Mouse (Mus musculus): ENCODE data around the gene Hhat. TPM values are rescaled to one million over a fixed set of nuclear protein-coding genes. Genes with fewer than 3 reads are reported as not detected.

Hhat gene
- total and polyA plus RNA-seq, 2 experiments from 2014 or later: 2.5 to 3.4 TPM

GRCm38 (mm10) chr1:192448512-192448911, 322.5 kb downstream of the Hhat start:
- ATAC-seq (ENCODE audit: low FRiP score) (no peak), DNase-seq (ENCODE audit: low spot score) (no peak)
- H3K4me1 ChIP-seq (ENCODE audit: insufficient read depth, low read length): peaks cover 12% of the 10 kb centered on the region; the same call in 1 of the 2 replicates

GRCm38 (mm10) chr1:192447666-192448065, 323.4 kb downstream of the Hhat start:
- Histone ChIP-seq H3K4me2 (ENCODE audit: low read depth, low read length, poor library complexity, severe bottlenecking) (no peak overlapping the region), H3K9me3 (ENCODE audit: low read length) (no peaks in the 10 kb centered on the region), H3K36me3 (ENCODE audit: insufficient read depth, low read length) (no peaks in the 10 kb centered on the region), H3K27me3 (ENCODE audit: insufficient read depth, low read length) (0 out of 2 replicates have a peak, but pooled peaks cover 3% of the 10 kb centered on the region), H3K4me3 (ENCODE audit: low read depth, low read length) (no peak overlapping the region), H3K27ac (ENCODE audit: low read depth, low read length) (no peak overlapping the region), H3K9ac (replicated peaks; ENCODE audit: low read length, poor library complexity, severe bottlenecking) (no peak overlapping the region), H3K4me1 (ENCODE audit: insufficient read depth, low read length) (peaks cover 12% of the 10 kb centered on the region; the same call in 1 of the 2 replicates)
- DNase-seq (ENCODE audit: low spot score) (no peak), ATAC-seq (ENCODE audit: low FRiP score) (no peak)
- 65% methylated on average over 2 of the region's 2 CpGs for WGBS
- TF ChIP-seq CTCF (IDR thresholded peaks at IDR 0.05): no peak

More at GRCm38 (mm10) chr1:192448512-192448911, 322.5 kb downstream of the Hhat start:
- Histone ChIP-seq H3K9ac (replicated peaks; ENCODE audit: low read length, poor library complexity, severe bottlenecking) (no peak overlapping the region), H3K9me3 (ENCODE audit: low read length) (no peaks in the 10 kb centered on the region), H3K27me3 (ENCODE audit: insufficient read depth, low read length) (0 out of 2 replicates have a peak, but pooled peaks cover 3% of the 10 kb centered on the region), H3K4me2 (ENCODE audit: low read depth, low read length, poor library complexity, severe bottlenecking) (no peak overlapping the region), H3K27ac (ENCODE audit: low read depth, low read length) (no peak overlapping the region), H3K36me3 (ENCODE audit: insufficient read depth, low read length) (no peaks in the 10 kb centered on the region), H3K4me3 (ENCODE audit: low read depth, low read length) (no peak overlapping the region)
- TF ChIP-seq CTCF (IDR thresholded peaks at IDR 0.05): no peak
- WGBS: 80% methylated on average over 1 of the region's 1 CpGs

Other genes starting within 250 kb of the Hhat start
- 9.2 and 10.9 TPM in 2 replicates for gene Sertad4, start 84.5 kb upstream of the Hhat start, total RNA-seq (2014; rRNA removed)
- gene Sertad4, start 84.5 kb upstream of the Hhat start, polyA plus RNA-seq (2015; fragmentation: Nextera tagmentation; extraction: Ambion mirVana): 18.6 and 19.8 TPM in 2 replicates